Mouse (Mus musculus): ENCODE data around the gene Slc4a2.

GRCm38 (mm10) chr5:24404594-24405360, 18.9 kb upstream of the Slc4a2 start:
- no peak for TF ChIP-seq CTCF (IDR thresholded peaks at IDR 0.05; ENCODE audit: insufficient read depth, low read length)
- TF ChIP-seq POLR2A (IDR thresholded peaks at IDR 0.05; ENCODE audit: borderline replicate concordance, extremely low read depth, low read depth, low read length): no peak

Data from lung, adult 2 months (tissue).